Mouse (Mus musculus): Measurements from ENCODE around the gene Fam167b. TPM values are rescaled to one million over a fixed set of nuclear protein-coding genes. Genes with fewer than 3 reads are reported as not detected.

Fam167b gene
- polyA plus RNA-seq, 1 experiment from 2014 or later: 0.54 TPM

- WGBS: 87% methylated on average over 4 of the region's 4 CpGs
- ATAC-seq (ENCODE audit: low FRiP score, low read depth): no peak
- peaks cover 40% of the 10 kb centered on the region for H3K36me3 ChIP-seq
- H3K4me3 ChIP-seq: no peak overlapping the region
- H3K27me3 ChIP-seq: no peaks in the 10 kb centered on the region
- no peaks in the 10 kb centered on the region for H3K9me3 ChIP-seq
- H3K4me2 ChIP-seq (replicated peaks): no peak overlapping the region
- peaks cover 11% of the 10 kb centered on the region for H3K4me1 ChIP-seq
- no peak overlapping the region for H3K9ac ChIP-seq (replicated peaks)
- H3K27ac ChIP-seq (replicated peaks): no peak overlapping the region
Measured at GRCm38 (mm10) chr4:129588865-129589264, 10.5 kb upstream of the Fam167b start.

DNA sequence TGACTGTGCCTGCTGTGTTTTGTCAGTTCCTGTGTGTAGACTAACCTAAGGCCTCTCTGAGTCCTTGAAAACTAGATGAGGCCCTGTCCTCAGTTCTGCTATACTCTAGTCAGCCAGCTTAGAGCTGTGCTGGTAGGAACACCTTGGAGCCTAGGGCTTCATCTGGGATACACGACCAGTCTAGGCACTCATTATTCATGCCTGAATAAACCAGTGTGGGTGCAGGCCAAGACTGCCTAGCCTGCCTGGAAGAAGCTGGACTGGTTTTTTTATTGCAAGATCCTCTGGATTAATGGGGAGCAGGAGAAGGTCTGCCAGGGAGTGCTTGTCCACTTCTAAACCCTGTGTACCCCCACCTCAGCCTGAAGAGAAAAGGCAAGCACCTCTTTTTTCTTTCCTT is 8.6 kb upstream of the Fam167b start:
- Histone ChIP-seq H3K9me3 (no peaks in the 10 kb centered on the region), H3K4me3 (no peak overlapping the region), H3K9ac (replicated peaks) (no peak overlapping the region), H3K27me3 (no peaks in the 10 kb centered on the region), H3K4me1 (peaks cover 11% of the 10 kb centered on the region), H3K4me2 (replicated peaks) (no peak overlapping the region), H3K36me3 (peaks cover 20% of the 10 kb centered on the region), H3K27ac (replicated peaks) (no peak overlapping the region)
- WGBS: 28% methylated on average over 1 of the region's 1 CpGs
- ATAC-seq (ENCODE audit: low FRiP score, low read depth): no peak

DNA sequence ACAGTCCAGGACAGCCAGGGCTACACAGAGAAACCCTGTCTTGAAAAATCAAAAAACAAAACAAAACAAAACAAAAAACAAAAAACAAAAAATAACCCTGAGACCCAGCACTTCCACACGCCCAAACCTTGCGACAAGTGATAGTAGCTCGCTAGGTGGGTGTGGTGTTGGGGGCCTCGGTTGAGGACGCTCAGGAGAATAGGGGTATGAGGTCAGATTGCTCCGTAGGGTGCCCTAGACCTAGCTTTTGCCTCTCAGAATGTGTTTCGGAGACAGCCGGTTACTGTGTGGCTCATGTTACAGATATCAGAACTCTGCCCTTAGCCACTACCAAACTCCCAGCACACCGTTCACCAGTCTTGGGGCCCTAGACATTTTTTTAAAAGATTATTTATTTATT is 7.4 kb upstream of the Fam167b start:
- Histone ChIP-seq H3K4me3 (no peak overlapping the region), H3K4me2 (replicated peaks) (peak overlapping the region; percentile 60), H3K27ac (replicated peaks) (no peak overlapping the region), H3K27me3 (no peaks in the 10 kb centered on the region), H3K4me1 (peaks cover 11% of the 10 kb centered on the region), H3K36me3 (peaks cover 9% of the 10 kb centered on the region), H3K9me3 (no peaks in the 10 kb centered on the region), H3K9ac (replicated peaks) (no peak overlapping the region)
- ATAC-seq (ENCODE audit: low FRiP score, low read depth): no peak
- 84% methylated on average over 9 of the region's 9 CpGs for whole genome bisulfite sequencing

- no peak overlapping the region for H3K27ac ChIP-seq (replicated peaks)
- ATAC-seq (ENCODE audit: low FRiP score, low read depth): peak; percentile 58; the same call in 1 of the 2 replicates
- 3% methylated on average over 36 of the region's 36 CpGs for WGBS
Measured at GRCm38 (mm10) chr4:129584884-129585608, 6.7 kb upstream of the Fam167b start.

DNA sequence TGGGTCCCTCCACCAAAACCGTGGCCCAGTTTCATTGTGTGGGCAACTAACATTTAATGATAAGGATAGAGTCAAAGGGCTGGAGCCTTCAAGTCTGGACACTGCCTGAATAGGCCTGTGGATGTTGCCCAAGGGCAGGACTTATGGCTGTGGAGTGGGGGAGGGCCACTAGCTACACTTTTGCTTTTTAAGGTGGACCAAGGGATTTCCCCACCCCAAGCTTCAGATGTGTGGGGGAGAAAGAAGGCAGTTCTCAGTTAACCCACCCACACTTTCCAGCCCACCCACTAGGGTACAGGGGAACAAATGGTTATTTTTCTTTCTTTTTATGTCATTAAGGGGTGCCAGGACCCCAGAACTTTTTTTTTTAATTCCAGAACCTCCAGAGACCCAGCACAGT is 6.0 kb upstream of the Fam167b start:
- Histone ChIP-seq H3K9ac (replicated peaks) (0 out of 2 replicates have a peak overlapping the region, but pooled peaks have one; percentile 49), H3K4me2 (replicated peaks) (peak overlapping the region; percentile 60), H3K36me3 (no peaks in the 10 kb centered on the region), H3K9me3 (no peaks in the 10 kb centered on the region), H3K27me3 (no peaks in the 10 kb centered on the region), H3K27ac (replicated peaks) (no peak overlapping the region), H3K4me3 (no peak overlapping the region; the same call in 1 of the 2 replicates), H3K4me1 (peaks cover 11% of the 10 kb centered on the region)
- no peak for ATAC-seq (ENCODE audit: low FRiP score, low read depth)
- 83% methylated on average over 1 of the region's 1 CpGs for WGBS

More at GRCm38 (mm10) chr4:129584884-129585608, 6.7 kb upstream of the Fam167b start:
- Histone ChIP-seq H3K9ac (replicated peaks) (peak overlapping the region; percentile 49), H3K9me3 (no peaks in the 10 kb centered on the region), H3K4me3 (peak overlapping the region; percentile 43), H3K4me1 (peaks cover 11% of the 10 kb centered on the region), H3K27me3 (no peaks in the 10 kb centered on the region), H3K36me3 (0 out of 2 replicates have a peak, but pooled peaks cover 2% of the 10 kb centered on the region), H3K4me2 (replicated peaks) (peak overlapping the region; percentile 60)

DNA sequence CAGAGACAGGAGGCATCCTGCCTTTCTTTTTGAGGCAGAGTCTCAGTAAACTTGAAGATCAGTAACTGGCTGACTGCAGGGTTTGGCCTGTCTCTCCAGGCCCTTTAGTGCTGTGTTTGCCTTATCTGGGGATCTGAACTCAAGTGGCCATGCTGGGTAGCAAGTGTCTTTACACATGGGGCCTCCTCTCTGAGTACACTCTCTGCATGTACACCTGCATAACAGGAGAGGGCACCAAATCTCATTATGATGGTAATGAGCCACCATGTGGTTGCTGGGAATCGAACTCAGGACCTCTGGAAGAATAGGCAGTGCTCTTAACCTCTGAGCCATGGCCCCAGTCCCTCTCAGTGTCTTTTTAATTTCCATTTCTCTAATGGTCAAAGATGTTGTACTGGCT is 3.9 kb upstream of the Fam167b start:
- WGBS: 64% methylated on average over 1 of the region's 1 CpGs
- ATAC-seq (ENCODE audit: low FRiP score, low read depth): no peak
- Histone ChIP-seq H3K4me2 (replicated peaks) (no peak overlapping the region), H3K9me3 (no peaks in the 10 kb centered on the region), H3K36me3 (no peaks in the 10 kb centered on the region), H3K4me3 (no peak overlapping the region), H3K27me3 (no peaks in the 10 kb centered on the region), H3K9ac (replicated peaks) (no peak overlapping the region), H3K27ac (replicated peaks) (no peak overlapping the region), H3K4me1 (peaks cover 12% of the 10 kb centered on the region)

- no peak for ATAC-seq (ENCODE audit: low FRiP score, low read depth)
- no peaks in the 10 kb centered on the region for H3K36me3 ChIP-seq
- H3K27ac ChIP-seq (replicated peaks): no peak overlapping the region
- no peak overlapping the region for H3K9ac ChIP-seq (replicated peaks)
- no peaks in the 10 kb centered on the region for H3K27me3 ChIP-seq
- WGBS: 81% methylated on average over 7 of the region's 7 CpGs
- no peak overlapping the region for H3K4me2 ChIP-seq (replicated peaks)
- no peak overlapping the region for H3K4me3 ChIP-seq
- H3K9me3 ChIP-seq: no peaks in the 10 kb centered on the region
- peaks cover 18% of the 10 kb centered on the region for H3K4me1 ChIP-seq
Measured at GRCm38 (mm10) chr4:129580347-129580746, 2.0 kb upstream of the Fam167b start.

- no peaks in the 10 kb centered on the region for H3K27me3 ChIP-seq
- H3K4me3 ChIP-seq: no peak overlapping the region
- WGBS: 82% methylated on average over 7 of the region's 7 CpGs
- H3K9me3 ChIP-seq: no peaks in the 10 kb centered on the region
- H3K4me2 ChIP-seq (replicated peaks): no peak overlapping the region
- ATAC-seq (ENCODE audit: low FRiP score, low read depth): no peak
- peaks cover 7% of the 10 kb centered on the region; the same call in 1 of the 2 replicates for H3K4me1 ChIP-seq
- H3K36me3 ChIP-seq: no peaks in the 10 kb centered on the region
- no peak overlapping the region for H3K27ac ChIP-seq (replicated peaks)
- H3K9ac ChIP-seq (replicated peaks): no peak overlapping the region
Measured at GRCm38 (mm10) chr4:129577688-129578087, 661 bp downstream of the Fam167b start.

GRCm38 (mm10) chr4:129576863-129577491 is 1.4 kb downstream of the Fam167b start:
- H3K36me3 ChIP-seq: no peaks in the 10 kb centered on the region
- 24% methylated on average over 21 of the region's 21 CpGs for WGBS
- H3K9ac ChIP-seq (replicated peaks): no peak overlapping the region; the same call in 1 of the 2 replicates
- H3K4me3 ChIP-seq: no peak overlapping the region
- H3K4me2 ChIP-seq (replicated peaks): peak overlapping the region; percentile 30
- H3K4me1 ChIP-seq: peaks cover 7% of the 10 kb centered on the region; the same call in 1 of the 2 replicates
- H3K27ac ChIP-seq (replicated peaks): no peak overlapping the region
- no peaks in the 10 kb centered on the region for H3K9me3 ChIP-seq
- no peaks in the 10 kb centered on the region for H3K27me3 ChIP-seq
- no peak for ATAC-seq (ENCODE audit: low FRiP score, low read depth)

DNA sequence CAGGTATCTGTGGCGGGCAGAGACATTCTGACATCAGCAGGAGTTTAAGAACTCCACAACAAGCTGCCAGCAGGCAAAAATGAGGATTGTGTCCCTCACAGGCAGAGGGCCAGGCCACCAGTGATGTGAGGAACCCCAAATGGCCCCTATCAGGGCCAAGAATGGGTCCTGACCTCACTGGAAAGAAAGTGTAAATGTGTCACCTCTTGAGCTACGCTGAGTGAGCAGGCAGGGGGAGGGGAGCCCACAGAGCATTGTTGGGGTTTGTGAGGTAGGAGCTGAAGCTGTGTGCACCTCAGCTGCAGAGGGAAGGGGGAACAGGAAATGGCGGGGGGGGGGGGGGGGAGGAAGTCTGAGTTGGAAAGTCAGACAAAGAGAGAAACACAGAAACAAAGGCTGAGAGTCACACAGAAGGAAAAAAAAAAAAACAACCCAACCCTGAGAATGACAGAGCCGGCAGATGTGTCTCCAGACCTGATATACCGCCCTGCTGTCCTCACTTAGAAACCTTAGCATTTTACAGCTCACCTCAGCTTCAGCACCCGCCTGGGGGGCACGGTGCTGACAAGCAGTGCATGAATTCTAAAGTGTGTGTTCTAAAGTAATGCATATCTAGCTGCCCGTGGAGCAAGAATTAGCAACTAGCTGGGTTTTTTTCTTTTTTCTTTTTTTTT is 3.0 kb downstream of the Fam167b start:
- H3K9me3 ChIP-seq: no peaks in the 10 kb centered on the region
- H3K4me2 ChIP-seq (replicated peaks): no peak overlapping the region
- WGBS: 69% methylated on average over 7 of the region's 8 CpGs
- peaks cover 7% of the 10 kb centered on the region; the same call in 1 of the 2 replicates for H3K4me1 ChIP-seq
- no peak overlapping the region for H3K27ac ChIP-seq (replicated peaks)
- H3K36me3 ChIP-seq: no peaks in the 10 kb centered on the region
- H3K9ac ChIP-seq (replicated peaks): no peak overlapping the region
- no peak for ATAC-seq (ENCODE audit: low FRiP score, low read depth)
- no peaks in the 10 kb centered on the region for H3K27me3 ChIP-seq
- H3K4me3 ChIP-seq: no peak overlapping the region

GRCm38 (mm10) chr4:129573430-129573829 is 4.9 kb downstream of the Fam167b start, which contains the start of gene Lck:
TSS of gene Lck (minus strand) at chr4:129573641.
- 93% methylated on average over 8 of the region's 8 CpGs for WGBS
- ATAC-seq (ENCODE audit: low FRiP score, low read depth): no peak
- Histone ChIP-seq H3K27ac (replicated peaks) (no peak within 1 kb of the TSS), H3K4me1 (peaks cover 7% of the 10 kb centered on the region; the same call in 1 of the 2 replicates), H3K9ac (replicated peaks) (no peak within 1 kb of the TSS), H3K4me3 (no peak within 1 kb of the TSS), H3K36me3 (no peaks in the 10 kb centered on the region), H3K9me3 (no peaks in the 10 kb centered on the region), H3K4me2 (replicated peaks) (no peak within 1 kb of the TSS), H3K27me3 (no peaks in the 10 kb centered on the region)

DNA sequence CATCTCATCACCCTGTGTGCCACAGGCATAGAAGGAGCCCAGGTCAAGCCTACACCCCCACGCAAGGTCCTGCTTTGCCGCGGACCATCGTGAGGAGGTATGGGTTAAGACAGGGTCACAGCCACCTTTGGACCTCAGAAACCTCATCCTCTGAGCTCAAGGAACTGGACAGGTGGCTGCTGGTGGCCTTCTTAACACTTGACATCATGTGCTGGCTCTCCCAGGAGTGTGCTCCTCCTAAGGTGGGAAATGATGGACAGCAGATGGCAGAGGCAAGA is 5.3 kb downstream of the Fam167b start:
- Histone ChIP-seq H3K27ac (replicated peaks) (no peak overlapping the region), H3K9ac (replicated peaks) (no peak overlapping the region), H3K27me3 (no peaks in the 10 kb centered on the region), H3K36me3 (no peaks in the 10 kb centered on the region), H3K4me3 (no peak overlapping the region), H3K4me1 (peaks cover 7% of the 10 kb centered on the region; the same call in 1 of the 2 replicates), H3K9me3 (no peaks in the 10 kb centered on the region), H3K4me2 (replicated peaks) (no peak overlapping the region)
- no peak for ATAC-seq (ENCODE audit: low FRiP score, low read depth)
- 93% methylated on average over 4 of the region's 4 CpGs for WGBS
